In the genomic region with DNA sequence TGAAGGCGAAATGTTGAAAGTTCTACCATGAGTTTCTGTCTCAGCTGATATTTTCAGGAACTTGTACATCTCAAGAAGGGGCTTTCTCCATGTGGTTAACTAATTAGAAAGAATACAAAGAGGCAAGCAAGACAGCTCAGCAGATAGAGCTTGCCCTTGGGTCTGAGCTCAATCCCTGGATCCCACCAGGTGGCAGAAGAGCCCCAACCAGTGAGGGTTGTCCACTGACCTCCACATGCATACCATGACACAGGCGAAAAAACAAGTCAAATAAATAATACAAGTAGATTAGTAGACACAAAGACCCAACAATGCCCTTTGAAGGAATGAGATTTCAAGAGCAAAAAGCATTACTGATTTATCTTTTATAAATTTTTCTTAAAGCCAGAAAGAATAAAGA, we compare ENCODE assay signal across 11 mouse cellular contexts.
DNase-seq lines count a peak whose midpoint lies in the region; ATAC-seq and TF ChIP-seq lines count a peak whose summit lies in the region.
"Had no signal": no experiment of that assay in that cellular context is flagged by ENCODE, and none has a peak within 500 bp of the region (broad histone marks: within the 10 kb centered on the region; RNA-seq: fewer than 3 reads in every experiment).

No protein-coding gene starts in this region.

- H3K9me3 ChIP-seq in heart, postnatal 0 days (replicated peaks; ENCODE audit: control insufficient read depth, low read length) = no peaks in the 10 kb centered on the region
- no peaks in the 10 kb centered on the region for H3K9me3 ChIP-seq in heart, embryonic 12.5 days (replicated peaks)
- no peaks in the 10 kb centered on the region for H3K9me3 ChIP-seq in hindbrain, embryonic 10.5 days
- H3K9me3 ChIP-seq: embryonic facial prominence, embryonic 13.5 days; heart, embryonic 13.5 days; midbrain, embryonic 12.5 days had no signal

- TF ChIP-seq CTCF in heart, postnatal 0 days (IDR thresholded peaks at IDR 0.05; ENCODE audit: low read depth) = peak; percentile 59
- 0 out of 2 replicates have a peak, but pooled peaks have one; percentile 23 for TF ChIP-seq CTCF in testis, adult 2 months (IDR thresholded peaks at IDR 0.05; ENCODE audit: control insufficient read depth, insufficient read depth, insufficient replicate concordance, low read depth, low read length)
- TF ChIP-seq CTCF in cortical plate, adult 2 months (IDR thresholded peaks at IDR 0.05; ENCODE audit: extremely low read depth, insufficient read depth, low read length) = peak; percentile 10; the same call in 1 of the 2 replicates

- no peak overlapping the region for H3K9ac ChIP-seq in heart, postnatal 0 days (replicated peaks; ENCODE audit: low read depth, low read length)
- no peak overlapping the region for H3K9ac ChIP-seq in heart, embryonic 12.5 days
- H3K9ac ChIP-seq: embryonic facial prominence, embryonic 13.5 days; heart, embryonic 13.5 days; midbrain, embryonic 12.5 days had no signal

- H3K4me3 ChIP-seq in heart, postnatal 0 days (ENCODE audit: low read depth, low read length) = no peak overlapping the region
- H3K4me3 ChIP-seq in heart, embryonic 12.5 days = no peak overlapping the region
- H3K4me3 ChIP-seq in testis, adult 2 months (ENCODE audit: control insufficient read depth, low read depth, low read length) = no peak overlapping the region
- no peak overlapping the region for H3K4me3 ChIP-seq in cortical plate, adult 2 months (ENCODE audit: insufficient read depth, low read length)
- no peak overlapping the region for H3K4me3 ChIP-seq in hindbrain, embryonic 10.5 days
- H3K4me3 ChIP-seq: embryonic facial prominence, embryonic 13.5 days; heart, embryonic 13.5 days; midbrain, embryonic 12.5 days had no signal

- H3K4me1 ChIP-seq in heart, postnatal 0 days (ENCODE audit: control insufficient read depth, insufficient read depth) = no peaks in the 10 kb centered on the region
- H3K4me1 ChIP-seq in heart, embryonic 12.5 days (replicated peaks) = no peaks in the 10 kb centered on the region
- no peaks in the 10 kb centered on the region for H3K4me1 ChIP-seq in testis, adult 2 months (ENCODE audit: control insufficient read depth, insufficient read depth, low read length)
- H3K4me1 ChIP-seq in cortical plate, adult 2 months (ENCODE audit: control insufficient read depth, insufficient read depth, low read length) = no peaks in the 10 kb centered on the region
- H3K4me1 ChIP-seq in hindbrain, embryonic 10.5 days (replicated peaks) = peaks cover 21% of the 10 kb centered on the region
- H3K4me1 ChIP-seq: embryonic facial prominence, embryonic 13.5 days had no signal

- H3K36me3 ChIP-seq in heart, postnatal 0 days (replicated peaks; ENCODE audit: control insufficient read depth, insufficient read depth, low read length) = no peaks in the 10 kb centered on the region
- no peaks in the 10 kb centered on the region for H3K36me3 ChIP-seq in heart, embryonic 12.5 days
- no peaks in the 10 kb centered on the region for H3K36me3 ChIP-seq in testis, adult 2 months (ENCODE audit: control insufficient read depth, insufficient read depth, low read length)
- H3K36me3 ChIP-seq in hindbrain, embryonic 10.5 days = no peaks in the 10 kb centered on the region
- H3K36me3 ChIP-seq: embryonic facial prominence, embryonic 13.5 days; heart, embryonic 13.5 days; midbrain, embryonic 12.5 days had no signal

- TF ChIP-seq EP300 in heart, postnatal 0 days (IDR thresholded peaks at IDR 0.05; ENCODE audit: low read depth) = no peak

- DNase-seq in heart, postnatal 0 days (ENCODE audit: low spot score) = peak; percentile 23
- DNase-seq in testis, postnatal 10 days (ENCODE audit: low spot score) = no peak
- DNase-seq in urinary bladder, postnatal 36 days (ENCODE audit: low spot score in 2 of 2) = no peak
- no peak for DNase-seq in hindbrain, embryonic 10.5 days (ENCODE audit: low spot score)
- no peak for DNase-seq in left cerebral cortex, postnatal 4 days

- H3K4me2 ChIP-seq in heart, postnatal 0 days (ENCODE audit: low read depth, low read length) = no peak overlapping the region
- H3K4me2 ChIP-seq in heart, embryonic 12.5 days = no peak overlapping the region
- H3K4me2 ChIP-seq: embryonic facial prominence, embryonic 13.5 days; heart, embryonic 13.5 days; midbrain, embryonic 12.5 days had no signal

- no peaks in the 10 kb centered on the region for H3K27me3 ChIP-seq in heart, postnatal 0 days (ENCODE audit: control insufficient read depth, insufficient read depth, low read length)
- no peaks in the 10 kb centered on the region for H3K27me3 ChIP-seq in heart, embryonic 12.5 days (replicated peaks)
- no peaks in the 10 kb centered on the region for H3K27me3 ChIP-seq in testis, adult 2 months (ENCODE audit: control insufficient read depth, insufficient read depth, low read length)
- H3K27me3 ChIP-seq in hindbrain, embryonic 10.5 days (ENCODE audit: insufficient read depth, poor library complexity, severe bottlenecking) = no peaks in the 10 kb centered on the region; the same call in 1 of the 2 replicates
- H3K27me3 ChIP-seq: embryonic facial prominence, embryonic 13.5 days; heart, embryonic 13.5 days had no signal

- ATAC-seq in heart, postnatal 0 days (ENCODE audit: insufficient read depth, low read depth) = no peak
- ATAC-seq in heart, embryonic 12.5 days (ENCODE audit: insufficient number of reproducible peaks, low FRiP score) = no peak

- intact Hi-C loops in left cerebral cortex, postnatal 4 days (cut with DNase I) = loop anchor here (5.0 kb wide), 1 partner anchor 141 kb away; no protein-coding TSS in a partner anchor

- 73% methylated on average over 2 of the region's 2 CpGs for WGBS in heart, postnatal 0 days
- 65% methylated on average over 2 of the region's 2 CpGs for WGBS in heart, embryonic 12.5 days
- 74% methylated on average over 2 of the region's 2 CpGs for WGBS in hindbrain, embryonic 10.5 days

- TF ChIP-seq POLR2A in testis, adult 2 months (IDR thresholded peaks at IDR 0.05; ENCODE audit: control insufficient read depth, low read depth, low read length) = no peak
- no peak for TF ChIP-seq POLR2A in cortical plate, adult 2 months (IDR thresholded peaks at IDR 0.05; ENCODE audit: extremely low read depth, insufficient read depth, low read length)

- H3K27ac ChIP-seq in heart, postnatal 0 days (ENCODE audit: low read depth) = no peak overlapping the region
- no peak overlapping the region for H3K27ac ChIP-seq in heart, embryonic 12.5 days (ENCODE audit: poor library complexity, severe bottlenecking)
- no peak overlapping the region for H3K27ac ChIP-seq in testis, adult 2 months (ENCODE audit: control insufficient read depth, insufficient read depth, low read depth, low read length)
- no peak overlapping the region for H3K27ac ChIP-seq in cortical plate, adult 2 months (ENCODE audit: insufficient read depth, low read length)
- no peak overlapping the region for H3K27ac ChIP-seq in hindbrain, embryonic 10.5 days
- H3K27ac ChIP-seq: embryonic facial prominence, embryonic 13.5 days; heart, embryonic 13.5 days; midbrain, embryonic 12.5 days had no signal
